Mouse (Mus musculus) cerebellum, adult 18-20 months (tissue): ENCODE measurements around the gene a.
"Not testable (repeated sequence)": the region's sequence is repeated elsewhere in the genome, so short reads cannot be mapped to it uniquely, and the experiment has no call there.

ENCODE experiments used
- DNase-seq, 2 experiments: peaks; one replicate each; pipeline ENCODE4 v3.0.0; 2021

Gene a

GRCm38 (mm10) chr2:155011086-155011656, 220.0 kb downstream of the a start:
- DNase-seq: no peak

- no peak for DNase-seq
Observed at GRCm38 (mm10) chr2:155012991-155013390, 221.8 kb downstream of the a start.

GRCm38 (mm10) chr2:155016751-155017150, 225.5 kb downstream of the a start:
- not testable (repeated sequence) for DNase-seq

GRCm38 (mm10) chr2:155018251-155018755, 227.1 kb downstream of the a start, which contains the start of gene Gm14226:
Gene Gm14226, plus strand, starts transcription at chr2:155018266.
- DNase-seq: not testable (repeated sequence)

GRCm38 (mm10) chr2:155018762-155019641, 227.8 kb downstream of the a start:
- DNase-seq: peak; percentile 54

- peak; percentile 89 to 91 for DNase-seq
Observed at GRCm38 (mm10) chr2:155019673-155020072, 228.5 kb downstream of the a start.

GRCm38 (mm10) chr2:155020247-155020826, 229.1 kb downstream of the a start:
- DNase-seq: not testable (repeated sequence)

- DNase-seq: no peak
Observed at GRCm38 (mm10) chr2:155030831-155031230, 239.6 kb downstream of the a start.

GRCm38 (mm10) chr2:155032938-155033710, 241.9 kb downstream of the a start:
- no peak for DNase-seq

GRCm38 (mm10) chr2:155039956-155040355, 248.8 kb downstream of the a start:
- DNase-seq: no peak

GRCm38 (mm10) chr2:155044542-155044941, 253.3 kb downstream of the a start:
- DNase-seq: no peak

- DNase-seq: no peak
Observed at GRCm38 (mm10) chr2:155045075-155045474, 253.9 kb downstream of the a start.

GRCm38 (mm10) chr2:155046803-155047202, 255.6 kb downstream of the a start:
- no peak for DNase-seq

- DNase-seq: no peak
Observed at GRCm38 (mm10) chr2:155047452-155048178, 256.4 kb downstream of the a start.

- peak in 1 of 2 experiments; percentile 13 for DNase-seq
Observed at GRCm38 (mm10) chr2:155050108-155050503, 258.9 kb downstream of the a start.

- peak; percentile 95 to 97 for DNase-seq
Observed at GRCm38 (mm10) chr2:155050504-155051236, 259.5 kb downstream of the a start.

GRCm38 (mm10) chr2:155051622-155052351, 260.6 kb downstream of the a start:
- DNase-seq: no peak

GRCm38 (mm10) chr2:155052681-155053080, 261.5 kb downstream of the a start:
- no peak for DNase-seq

GRCm38 (mm10) chr2:155053512-155053911, 262.3 kb downstream of the a start:
- DNase-seq: not testable (repeated sequence)

GRCm38 (mm10) chr2:155054672-155055071, 263.5 kb downstream of the a start:
- DNase-seq: no peak
